Comparison of ENCODE assay signal across 27 mouse cellular contexts in genomic region chr12:86359873-86360272, GRCm38 (mm10). TPM values are rescaled to one million over a fixed set of nuclear protein-coding genes. Genes with fewer than 3 reads are reported as not detected.
DNase-seq lines count a peak whose midpoint lies in the region; ATAC-seq and TF ChIP-seq lines count a peak whose summit lies in the region.
"Had no signal": no experiment of that assay in that cellular context is flagged by ENCODE, and none has a peak within 500 bp of the region (broad histone marks: within the 10 kb centered on the region; RNA-seq: fewer than 3 reads in every experiment).

No protein-coding gene starts in this region.

- H3K36me3 ChIP-seq in forebrain, postnatal 0 days (ENCODE audit: insufficient read depth) = no peaks in the 10 kb centered on the region
- no peaks in the 10 kb centered on the region for H3K36me3 ChIP-seq in forebrain, embryonic 11.5 days (ENCODE audit: control insufficient read depth, insufficient read depth, low read length)
- H3K36me3 ChIP-seq in lung, embryonic 15.5 days = no peaks in the 10 kb centered on the region
- no peaks in the 10 kb centered on the region for H3K36me3 ChIP-seq in midbrain, embryonic 14.5 days (ENCODE audit: control insufficient read depth, insufficient read depth, low read length)
- H3K36me3 ChIP-seq in midbrain, embryonic 11.5 days (ENCODE audit: control insufficient read depth, insufficient read depth, low read length) = no peaks in the 10 kb centered on the region
- H3K36me3 ChIP-seq: forebrain, embryonic 10.5 days; G1E; heart, embryonic 10.5 days; heart, embryonic 13.5 days; hindbrain, embryonic 15.5 days had no signal

- WGBS in forebrain, postnatal 0 days = 75% methylated on average over 8 of the region's 8 CpGs
- WGBS in forebrain, embryonic 11.5 days = 83% methylated on average over 8 of the region's 8 CpGs
- WGBS in lung, embryonic 15.5 days = 48% methylated on average over 8 of the region's 8 CpGs
- WGBS in lung, adult 2 months = 61% methylated on average over 8 of the region's 8 CpGs
- 83% methylated on average over 8 of the region's 8 CpGs for WGBS in midbrain, embryonic 14.5 days
- 77% methylated on average over 8 of the region's 8 CpGs for WGBS in midbrain, embryonic 11.5 days

- no peak overlapping the region for H3K4me2 ChIP-seq in forebrain, postnatal 0 days (ENCODE audit: low read depth)
- no peak overlapping the region for H3K4me2 ChIP-seq in forebrain, embryonic 11.5 days (ENCODE audit: low read depth, low read length, severe bottlenecking)
- H3K4me2 ChIP-seq in lung, embryonic 15.5 days = no peak overlapping the region
- H3K4me2 ChIP-seq in midbrain, embryonic 14.5 days (ENCODE audit: low read length) = no peak overlapping the region
- H3K4me2 ChIP-seq in midbrain, embryonic 11.5 days = no peak overlapping the region
- H3K4me2 ChIP-seq: hindbrain, embryonic 15.5 days had no signal

- TF ChIP-seq CTCF in forebrain, postnatal 0 days (IDR thresholded peaks at IDR 0.05; ENCODE audit: low read depth) = no peak
- TF ChIP-seq CTCF in lung, adult 2 months (IDR thresholded peaks at IDR 0.05; ENCODE audit: insufficient read depth, low read length) = no peak

- H3K9me3 ChIP-seq in forebrain, postnatal 0 days (ENCODE audit: low read length) = no peaks in the 10 kb centered on the region
- no peaks in the 10 kb centered on the region for H3K9me3 ChIP-seq in forebrain, embryonic 11.5 days (ENCODE audit: control insufficient read depth, low read length)
- H3K9me3 ChIP-seq in lung, embryonic 15.5 days = no peaks in the 10 kb centered on the region
- no peaks in the 10 kb centered on the region for H3K9me3 ChIP-seq in midbrain, embryonic 14.5 days (ENCODE audit: control insufficient read depth, low read length)
- H3K9me3 ChIP-seq in midbrain, embryonic 11.5 days (ENCODE audit: control insufficient read depth, low read length) = no peaks in the 10 kb centered on the region
- H3K9me3 ChIP-seq: forebrain, embryonic 10.5 days; G1E; heart, embryonic 10.5 days; heart, embryonic 13.5 days; hindbrain, embryonic 15.5 days had no signal

- H3K27ac ChIP-seq in forebrain, postnatal 0 days (ENCODE audit: low read depth, low read length) = no peak overlapping the region
- no peak overlapping the region for H3K27ac ChIP-seq in forebrain, embryonic 11.5 days (ENCODE audit: low read depth, low read length)
- no peak overlapping the region for H3K27ac ChIP-seq in lung, embryonic 15.5 days
- no peak overlapping the region for H3K27ac ChIP-seq in midbrain, embryonic 14.5 days (replicated peaks; ENCODE audit: low read depth, low read length)
- H3K27ac ChIP-seq in midbrain, embryonic 11.5 days (ENCODE audit: low read depth, low read length) = no peak overlapping the region
- H3K27ac ChIP-seq: hindbrain, embryonic 15.5 days had no signal

- DNase-seq in forebrain, postnatal 0 days = peak; percentile 22
- DNase-seq in forebrain, embryonic 11.5 days (ENCODE audit: low spot score) = no peak
- DNase-seq in lung, adult 2 months = no peak
- DNase-seq in midbrain, embryonic 14.5 days = peak; percentile 52
- DNase-seq in midbrain, embryonic 11.5 days (ENCODE audit: low spot score, missing footprints) = no peak
- peak; percentile 45 for DNase-seq in ZHBTc4 (ENCODE audit: low read depth, low spot score)
- DNase-seq in adrenal gland, adult 18-20 months (ENCODE audit: low spot score in 2 of 2) = no peak
- DNase-seq: adrenal gland, postnatal 10 days; adrenal gland, postnatal 36 days; cerebellum, adult 18-20 months; cerebellum, adult 9-10 months; gastrocnemius, postnatal 10 days; gastrocnemius, postnatal 36 days; heart, adult 2 months; heart, postnatal 14 days; heart, postnatal 4 days had no signal

- H3K27me3 ChIP-seq in forebrain, postnatal 0 days (ENCODE audit: insufficient read depth, low read length) = peaks cover 5% of the 10 kb centered on the region
- H3K27me3 ChIP-seq in forebrain, embryonic 11.5 days (ENCODE audit: control insufficient read depth, insufficient read depth, low read length) = no peaks in the 10 kb centered on the region
- H3K27me3 ChIP-seq in lung, embryonic 15.5 days = no peaks in the 10 kb centered on the region; the same call in 1 of the 2 replicates
- H3K27me3 ChIP-seq in midbrain, embryonic 14.5 days (ENCODE audit: control insufficient read depth, insufficient read depth, low read length) = no peaks in the 10 kb centered on the region
- H3K27me3 ChIP-seq in midbrain, embryonic 11.5 days (ENCODE audit: control insufficient read depth, insufficient read depth, low read length) = peaks cover 2% of the 10 kb centered on the region; the same call in 1 of the 2 replicates

- no peak for TF ChIP-seq POLR2A in lung, adult 2 months (IDR thresholded peaks at IDR 0.05; ENCODE audit: borderline replicate concordance, extremely low read depth, low read depth, low read length)

- H3K4me1 ChIP-seq in forebrain, postnatal 0 days (ENCODE audit: insufficient read depth) = 0 out of 2 replicates have a peak, but pooled peaks cover 4% of the 10 kb centered on the region
- H3K4me1 ChIP-seq in forebrain, embryonic 11.5 days (replicated peaks; ENCODE audit: control insufficient read depth, insufficient read depth, low read length) = peaks cover 11% of the 10 kb centered on the region; the same call in 1 of the 2 replicates
- H3K4me1 ChIP-seq in lung, embryonic 15.5 days = peaks cover 19% of the 10 kb centered on the region
- H3K4me1 ChIP-seq in lung, adult 2 months (ENCODE audit: control insufficient read depth, insufficient read depth, low read length) = no peaks in the 10 kb centered on the region
- peaks cover 22% of the 10 kb centered on the region for H3K4me1 ChIP-seq in midbrain, embryonic 14.5 days (ENCODE audit: control insufficient read depth, insufficient read depth, low read length)
- peaks cover 15% of the 10 kb centered on the region for H3K4me1 ChIP-seq in midbrain, embryonic 11.5 days (ENCODE audit: control insufficient read depth, insufficient read depth, low read length)

- H3K4me3 ChIP-seq in forebrain, postnatal 0 days (ENCODE audit: low read depth, low read length) = no peak overlapping the region
- H3K4me3 ChIP-seq in forebrain, embryonic 11.5 days (ENCODE audit: low read depth, low read length) = no peak overlapping the region
- no peak overlapping the region for H3K4me3 ChIP-seq in lung, embryonic 15.5 days
- H3K4me3 ChIP-seq in lung, adult 2 months (replicated peaks; ENCODE audit: extremely low read depth, low read depth, low read length) = no peak overlapping the region
- H3K4me3 ChIP-seq in midbrain, embryonic 14.5 days (replicated peaks; ENCODE audit: low read depth, low read length) = no peak overlapping the region
- H3K4me3 ChIP-seq in midbrain, embryonic 11.5 days (ENCODE audit: low read depth, low read length) = no peak overlapping the region
- H3K4me3 ChIP-seq: forebrain, embryonic 10.5 days; heart, adult 2 months; heart, embryonic 13.5 days; hindbrain, embryonic 15.5 days had no signal

- no peak for ATAC-seq in forebrain, postnatal 0 days
- ATAC-seq in forebrain, embryonic 11.5 days (replicated peaks; ENCODE audit: low FRiP score) = no peak
- ATAC-seq in lung, embryonic 15.5 days (ENCODE audit: borderline replicate concordance, extremely low read depth, low FRiP score, low TSS enrichment) = 0 out of 2 replicates have a peak, but pooled peaks have one; percentile 5
- no peak for ATAC-seq in midbrain, embryonic 14.5 days (ENCODE audit: low FRiP score, low TSS enrichment)
- no peak for ATAC-seq in midbrain, embryonic 11.5 days (ENCODE audit: low FRiP score)
- ATAC-seq: activated CD4-positive, CD25-positive, alpha-beta regulatory T cell, adult 4 months; forebrain, embryonic 14.5 days; inflammation-experienced regulatory T-cells, adult 6 months; Patski had no signal

- no peak overlapping the region for H3K9ac ChIP-seq in forebrain, postnatal 0 days
- H3K9ac ChIP-seq in forebrain, embryonic 11.5 days (ENCODE audit: low read length) = no peak overlapping the region
- no peak overlapping the region for H3K9ac ChIP-seq in lung, embryonic 15.5 days
- no peak overlapping the region for H3K9ac ChIP-seq in midbrain, embryonic 14.5 days (replicated peaks; ENCODE audit: low read length)
- H3K9ac ChIP-seq in midbrain, embryonic 11.5 days (ENCODE audit: low read length) = no peak overlapping the region
- H3K9ac ChIP-seq: hindbrain, embryonic 15.5 days had no signal

RNA-seq across cellular contexts. Expression of gene Esrrb, which starts 1.0 kb away (rescaled TPM):
- total RNA-seq in forebrain, postnatal 0 days (2014; rRNA removed) = 0.62 and 0.86 TPM in 2 replicates
- polyA plus RNA-seq in forebrain, postnatal 0 days (2015; fragmentation: Nextera tagmentation; extraction: Ambion mirVana) = 0.24 and 0.48 TPM in 2 replicates
- polyA plus RNA-seq in forebrain, embryonic 11.5 days (2014; fragmentation: Nextera tagmentation; extraction: Ambion mirVana) = 0.13 TPM in 1 of 2 replicates, not detected in the other
- 0.14 and 0.19 TPM in 2 replicates for polyA plus RNA-seq in lung, embryonic 15.5 days (2015; fragmentation: Nextera tagmentation; extraction: Ambion mirVana)
- 0.08 and 0.44 TPM in 2 replicates for polyA plus RNA-seq in lung, adult 2 months (2012; rRNA removed)
- 7.3 and 9.8 TPM in 2 replicates for polyA plus RNA-seq in midbrain, embryonic 14.5 days (2014; fragmentation: Nextera tagmentation; extraction: Ambion mirVana)
- polyA plus RNA-seq in midbrain, embryonic 11.5 days (2014; fragmentation: Nextera tagmentation; extraction: Ambion mirVana) = 1.00 and 1.3 TPM in 2 replicates
- under 1 TPM; 0.27 to 0.67 TPM for total RNA-seq in adrenal gland, adult 18-20 months (2021)
- total RNA-seq: granulocyte monocyte progenitor cell, adult 5-6 weeks had no signal
- polyA plus RNA-seq: activated CD4-positive, CD25-positive, alpha-beta regulatory T cell, adult 4 months; G1E had no signal

Comparison
In these comparisons a context has a peak if more than half of its experiments do, and no peak if none do; other contexts are left out.
1. DNase-seq: peak in forebrain, postnatal 0 days (single experiment), midbrain, embryonic 14.5 days (single experiment) and ZHBTc4 (single experiment); none in forebrain, embryonic 11.5 days (single experiment), lung, adult 2 months (single experiment), midbrain, embryonic 11.5 days (single experiment) and adrenal gland, adult 18-20 months (0 of 2).